Mouse (Mus musculus) thymus, adult 2 months (tissue): ENCODE measurements at regions not wholly inside any gene's neighbourhood (a gene's known extent, or its start where the extent isn't known, plus 50 kb on each side); places are given as distances from the start of the nearest gene placed in this dataset.

Source experiments
- DNase-seq: peaks from one replicate; pipeline ENCODE4 v3.0.0; 2021
- H3K27ac ChIP-seq: fragments of 200-500 bp; 2 replicates; pipeline ENCODE4 v1.5.1; 2012; ENCODE audit warnings: low read length, control low read depth; ENCODE audit not compliant: control insufficient read depth, insufficient read depth
- H3K27me3 ChIP-seq: fragments of 200-500 bp; 2 replicates; pipeline ENCODE4 v1.6.1; 2012; ENCODE audit warnings: mild to moderate bottlenecking, low read length, moderate library complexity, mixed read lengths; ENCODE audit not compliant: control insufficient read depth, insufficient read depth
- H3K36me3 ChIP-seq: fragments of 200-500 bp; 2 replicates; pipeline ENCODE4 v1.6.1; 2012; ENCODE audit warnings: mild to moderate bottlenecking, low read length, moderate library complexity; ENCODE audit not compliant: control insufficient read depth, insufficient read depth
- H3K4me1 ChIP-seq: fragments of 200-500 bp; replicated peaks from 2 replicates; pipeline ENCODE4 v1.6.1; 2012; ENCODE audit warnings: low read length; ENCODE audit not compliant: control insufficient read depth, insufficient read depth
- H3K4me3 ChIP-seq: fragments of 200-500 bp; 2 replicates; pipeline ENCODE4 v1.5.1; 2012; ENCODE audit warnings: mild to moderate bottlenecking, low read length, control low read depth, moderate library complexity; ENCODE audit not compliant: control insufficient read depth, insufficient read depth
- CTCF ChIP-seq: fragments of 200-500 bp; IDR thresholded peaks from 2 replicates; pipeline ENCODE4 v1.5.1; 2012; ENCODE audit warnings: mild to moderate bottlenecking, control low read depth, low read length, moderate library complexity, borderline replicate concordance; ENCODE audit not compliant: control insufficient read depth, poor library complexity, insufficient read depth; ENCODE audit errors: extremely low read depth
- POLR2A ChIP-seq: fragments of 200-500 bp; IDR thresholded peaks from 2 replicates; pipeline ENCODE4 v1.6.1; 2012; ENCODE audit warnings: mild to moderate bottlenecking, low read length, control low read depth, moderate library complexity; ENCODE audit not compliant: control insufficient read depth, poor library complexity, insufficient read depth; ENCODE audit errors: extremely low read depth
- WGBS: fragments of 180-500 bp; shearing (Covaris S2); methylation state at CpG from one replicate; pipeline ENCODE4 v1.1.7; 2018; 5-methylcytosine and 5-hydroxymethylcytosine counted together

DNA sequence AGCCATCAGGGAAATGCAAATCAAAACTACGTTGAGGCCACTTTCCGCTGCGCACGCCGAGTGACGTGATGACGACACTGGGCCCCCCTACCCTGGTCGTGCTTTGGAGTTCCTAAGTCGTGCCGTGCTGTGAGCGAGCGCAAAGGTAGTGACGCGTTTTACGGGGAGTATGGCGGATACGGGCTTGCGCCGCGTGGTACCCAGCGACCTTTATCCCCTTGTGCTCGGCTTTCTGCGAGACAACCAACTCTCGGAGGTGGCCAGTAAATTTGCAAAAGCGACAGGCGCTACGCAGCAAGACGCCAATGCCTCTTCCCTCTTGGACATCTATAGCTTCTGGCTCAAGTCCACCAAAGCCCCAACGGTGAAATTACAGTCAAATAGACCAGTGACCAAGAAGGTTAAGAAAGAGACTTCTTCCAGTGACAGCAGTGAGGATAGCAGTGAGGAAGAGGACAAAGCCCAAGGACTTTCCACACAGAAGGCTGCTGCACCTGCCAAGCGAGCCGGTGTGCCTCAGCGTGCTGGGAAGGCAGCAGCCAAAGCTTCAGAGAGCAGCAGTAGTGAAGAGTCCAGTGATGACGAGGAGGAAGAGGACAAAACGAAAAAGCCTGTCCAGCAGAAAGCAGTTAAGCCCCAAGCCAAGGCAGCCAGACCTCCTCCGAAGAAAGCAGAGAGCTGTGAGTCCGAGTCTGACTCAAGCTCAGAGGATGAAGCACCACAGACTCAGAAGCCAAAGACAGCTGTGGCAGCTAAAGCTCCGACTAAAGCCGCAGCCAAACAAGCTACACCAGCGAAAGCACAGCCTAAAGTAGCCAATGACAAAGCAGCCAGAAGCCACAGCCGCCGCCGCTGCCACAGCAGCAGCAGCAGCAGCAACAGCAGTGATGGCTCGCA lies 123.3 kb upstream of the Agtr2 start:
- peak; percentile 22 for DNase-seq
- Histone ChIP-seq H3K4me1 (no peaks in the 10 kb centered on the region), H3K36me3 (no peaks in the 10 kb centered on the region), H3K27ac (no peak overlapping the region), H3K27me3 (no peaks in the 10 kb centered on the region), H3K4me3 (peak overlapping the region; percentile 36)
- WGBS: 2% methylated on average over 43 of the region's 43 CpGs
- no peak for TF ChIP-seq CTCF
- TF ChIP-seq POLR2A: no peak

DNA sequence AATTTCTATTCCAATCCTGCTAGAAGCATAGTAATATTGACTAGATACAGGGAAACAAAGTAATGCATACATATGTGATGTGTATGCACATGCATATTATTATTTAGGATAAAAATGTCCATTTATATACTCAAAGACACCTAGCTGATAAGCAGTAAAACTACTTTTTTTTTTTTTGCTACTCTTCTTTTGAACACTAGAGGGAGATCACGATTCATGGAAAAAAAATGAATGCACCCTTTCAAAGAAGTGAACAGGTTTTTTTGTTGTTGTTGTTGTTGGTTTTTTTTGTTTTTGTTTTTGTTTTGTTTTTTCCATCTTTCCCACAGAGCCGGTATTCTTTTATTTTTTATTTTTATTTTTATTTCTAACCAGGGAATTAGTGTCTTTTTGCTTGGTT lies 99.1 kb upstream of the Agtr2 start:
- Histone ChIP-seq H3K27ac (no peak overlapping the region), H3K4me1 (no peaks in the 10 kb centered on the region), H3K4me3 (no peak overlapping the region), H3K27me3 (no peaks in the 10 kb centered on the region), H3K36me3 (no peaks in the 10 kb centered on the region)
- TF ChIP-seq POLR2A: no peak
- no peak for TF ChIP-seq CTCF
- 6% methylated on average over 2 of the region's 2 CpGs for WGBS
- no peak for DNase-seq

DNA sequence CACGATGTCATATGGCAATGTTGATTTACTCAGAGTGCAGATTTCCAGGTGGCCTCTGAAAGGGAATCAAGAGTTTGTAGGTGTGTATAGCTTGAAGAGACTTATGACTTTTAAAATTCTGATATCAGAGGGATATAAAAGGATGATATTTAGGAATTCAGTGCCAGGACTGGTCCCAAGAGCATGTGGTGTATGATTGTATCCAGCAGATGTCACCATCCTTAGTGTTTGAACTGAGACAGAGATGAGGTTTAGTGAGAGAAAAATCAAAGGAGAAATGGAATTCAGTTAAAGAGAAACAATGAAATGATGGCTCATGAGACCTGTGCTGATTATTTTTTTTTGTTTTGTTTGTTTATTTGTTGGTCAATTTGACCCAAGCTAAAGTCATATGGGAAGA lies 94.4 kb upstream of the Agtr2 start:
- Histone ChIP-seq H3K36me3 (no peaks in the 10 kb centered on the region), H3K4me3 (no peak overlapping the region), H3K4me1 (no peaks in the 10 kb centered on the region), H3K27ac (no peak overlapping the region), H3K27me3 (no peaks in the 10 kb centered on the region)
- WGBS: 84% methylated on average over 1 of the region's 1 CpGs
- DNase-seq: no peak
- TF ChIP-seq CTCF: no peak
- TF ChIP-seq POLR2A: no peak

DNA sequence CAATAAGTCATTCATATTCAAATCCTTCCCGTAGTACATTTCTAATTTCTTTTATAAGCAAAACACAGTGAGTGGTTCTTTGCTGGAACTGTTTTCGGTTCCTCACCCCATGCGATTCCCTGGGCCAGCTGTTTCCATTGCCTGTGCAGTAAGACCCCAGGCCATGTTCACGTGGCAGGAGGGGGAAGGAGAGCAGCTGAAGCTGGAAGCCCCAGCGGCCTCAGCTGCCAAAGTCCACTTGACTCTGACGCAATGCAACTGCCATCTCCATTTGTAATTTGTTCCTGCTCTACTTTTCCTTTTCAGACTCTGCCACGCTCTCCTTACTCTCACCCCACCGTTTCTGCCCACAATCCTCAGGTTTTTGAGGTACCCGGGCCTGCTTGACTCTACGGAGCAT lies 91.1 kb upstream of the Agtr2 start:
- H3K36me3 ChIP-seq: no peaks in the 10 kb centered on the region
- 87% methylated on average over 10 of the region's 10 CpGs for WGBS
- no peak overlapping the region for H3K27ac ChIP-seq
- no peak overlapping the region for H3K4me3 ChIP-seq
- no peaks in the 10 kb centered on the region for H3K4me1 ChIP-seq
- H3K27me3 ChIP-seq: no peaks in the 10 kb centered on the region
- TF ChIP-seq POLR2A (no peak), CTCF (no peak)
- no peak for DNase-seq

DNA sequence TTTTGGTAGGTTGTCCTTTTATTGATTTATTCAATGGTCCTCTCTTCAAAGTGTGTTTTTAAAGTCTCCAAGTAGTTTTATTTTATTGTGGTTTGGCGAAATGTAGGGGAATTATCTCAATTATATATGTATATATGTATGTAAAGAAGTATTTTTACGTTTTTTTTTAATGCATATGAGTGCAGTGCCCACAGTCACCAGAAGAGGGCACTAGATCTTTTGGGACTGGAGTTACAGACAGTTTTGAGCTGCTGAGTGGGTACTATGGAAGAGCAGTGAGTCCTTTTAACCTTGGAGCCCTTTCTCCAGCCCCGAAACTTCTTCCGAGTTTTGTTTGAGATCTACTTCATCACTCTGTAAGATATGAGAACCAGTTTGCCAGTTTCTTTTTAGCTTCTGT lies 59.5 kb upstream of the Agtr2 start:
- Histone ChIP-seq H3K27me3 (no peaks in the 10 kb centered on the region), H3K27ac (no peak overlapping the region), H3K4me3 (no peak overlapping the region), H3K4me1 (no peaks in the 10 kb centered on the region), H3K36me3 (no peaks in the 10 kb centered on the region)
- WGBS: 68% methylated on average over 4 of the region's 4 CpGs
- DNase-seq: peak; percentile 0
- TF ChIP-seq POLR2A: no peak
- no peak for TF ChIP-seq CTCF

DNA sequence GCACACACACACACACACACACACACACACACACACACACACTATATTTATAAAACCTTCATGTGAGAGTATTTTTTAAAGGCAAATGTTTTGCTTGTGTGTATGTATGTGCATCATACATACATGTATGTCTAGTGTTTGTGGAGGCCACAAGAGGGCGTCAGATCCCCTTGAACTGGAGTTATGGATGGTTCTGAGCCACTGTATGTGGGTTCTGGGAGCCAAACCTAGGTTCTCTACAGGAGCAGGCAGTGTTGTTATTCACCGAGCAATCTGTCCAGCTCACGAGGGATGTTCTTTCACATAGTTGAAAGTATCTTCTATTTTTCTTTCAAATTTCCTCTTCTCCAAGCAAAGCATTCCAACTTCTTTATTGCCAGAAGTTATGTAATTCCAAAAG lies 56.3 kb upstream of the Agtr2 start:
- DNase-seq: no peak
- no peaks in the 10 kb centered on the region for H3K27me3 ChIP-seq
- H3K4me1 ChIP-seq: no peaks in the 10 kb centered on the region
- 67% methylated on average over 3 of the region's 3 CpGs for WGBS
- H3K27ac ChIP-seq: no peak overlapping the region
- H3K36me3 ChIP-seq: no peaks in the 10 kb centered on the region
- no peak overlapping the region for H3K4me3 ChIP-seq
- TF ChIP-seq POLR2A (no peak), CTCF (no peak)
